Mouse (Mus musculus) retina, postnatal 1 day (tissue): ENCODE measurements around the gene Blcap.
"Not testable (repeated sequence)": the region's sequence is repeated elsewhere in the genome, so short reads cannot be mapped to it uniquely, and the experiment has no call there.

Experiments used
- DNase-seq: peaks from one replicate; pipeline ENCODE4 v3.0.0-alpha.2; 2012

Blcap gene

DNA sequence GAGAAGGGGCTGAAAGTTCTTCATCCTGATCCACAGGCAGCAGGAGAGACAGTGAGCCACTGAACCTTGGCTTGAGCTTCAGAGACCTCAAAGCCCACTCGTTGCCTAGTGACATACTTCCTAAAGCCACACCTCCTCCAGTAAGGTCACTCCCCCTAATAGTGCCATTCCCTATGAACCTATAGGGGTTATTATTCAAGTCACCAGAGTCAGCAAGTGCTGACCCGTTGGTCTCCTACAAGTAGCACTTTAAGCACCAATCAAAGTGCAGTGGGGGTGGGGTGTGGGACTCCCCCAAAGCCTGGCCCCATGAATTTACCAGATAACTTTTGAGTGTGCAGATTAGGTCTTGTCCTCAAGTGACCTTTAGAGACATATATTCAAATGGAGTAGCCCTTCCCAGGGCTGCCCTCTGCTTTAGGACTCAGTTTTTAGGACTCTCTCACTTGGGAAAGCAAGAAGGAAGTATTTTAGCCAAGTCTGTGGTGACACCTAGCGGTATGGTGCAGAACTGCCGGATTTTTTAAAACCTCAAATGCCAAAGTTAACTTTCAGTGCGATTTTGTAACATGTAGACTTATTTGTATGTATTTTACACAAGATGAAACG lies at the start of gene Blcap:
TSS of gene Blcap (minus strand) at position 51 of the 609 bp plus-strand sequence.
- DNase-seq = peak; percentile 83

DNA sequence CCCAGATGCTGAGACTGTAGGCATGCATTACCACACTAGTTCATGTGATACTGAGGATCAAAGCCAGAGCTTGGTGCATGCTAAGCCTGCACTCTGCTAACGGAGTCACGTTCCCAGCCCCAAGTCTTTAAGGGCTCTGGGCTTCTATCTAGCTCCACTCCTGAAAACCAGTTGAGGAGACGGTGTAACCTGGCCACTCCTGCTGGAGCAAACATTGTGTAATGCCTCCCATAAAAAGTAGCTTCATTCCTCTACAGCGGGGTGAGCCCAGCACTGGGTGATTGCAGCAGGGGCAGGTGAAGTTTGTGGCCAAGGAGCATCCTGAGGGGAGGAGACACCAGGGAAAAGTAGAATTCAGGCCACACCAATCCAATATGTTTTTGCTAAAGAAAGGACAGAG lies 47.3 kb upstream of the Blcap start:
- DNase-seq = no peak

DNA sequence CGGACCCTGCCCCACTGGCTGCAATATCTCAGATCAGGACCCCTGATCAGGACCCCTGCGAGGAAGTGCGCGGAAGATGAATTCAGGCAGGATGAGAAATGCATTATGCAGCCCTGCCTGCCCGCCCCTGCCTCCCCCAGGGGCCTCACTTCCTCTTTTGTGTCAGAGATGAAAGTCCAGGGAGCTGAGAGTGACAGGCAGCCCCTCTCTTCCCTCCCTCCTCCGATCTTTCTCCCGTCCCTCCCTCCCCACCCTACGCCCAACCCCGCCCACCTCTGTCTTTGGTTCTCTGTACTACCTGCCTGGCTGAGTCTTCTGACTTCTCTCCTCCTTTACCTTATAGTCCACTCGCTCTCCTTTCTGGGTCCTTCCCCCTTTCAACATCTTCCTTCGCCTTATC lies 42.9 kb upstream of the Blcap start:
- DNase-seq = peak; percentile 19

DNA sequence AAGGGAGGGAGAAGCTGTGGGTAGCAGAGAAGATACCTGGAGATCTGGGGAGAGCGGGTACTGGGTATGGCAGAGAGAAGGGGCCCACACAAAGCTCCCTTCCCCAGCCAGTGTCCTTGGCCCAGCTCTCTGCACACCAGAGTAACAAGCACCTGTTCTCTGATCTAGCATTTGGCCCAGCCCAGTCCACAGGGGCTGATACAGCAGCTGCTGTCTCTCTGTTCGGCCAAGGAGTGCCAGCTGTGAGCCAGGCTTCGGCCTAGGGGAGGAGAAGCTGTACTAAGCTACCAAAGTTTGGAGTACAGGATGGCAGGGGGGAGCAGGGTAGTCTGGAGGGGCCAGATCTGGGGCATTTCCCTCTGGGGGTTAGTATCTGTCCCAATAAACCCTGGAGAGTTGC lies 40.7 kb upstream of the Blcap start:
- DNase-seq = no peak

DNA sequence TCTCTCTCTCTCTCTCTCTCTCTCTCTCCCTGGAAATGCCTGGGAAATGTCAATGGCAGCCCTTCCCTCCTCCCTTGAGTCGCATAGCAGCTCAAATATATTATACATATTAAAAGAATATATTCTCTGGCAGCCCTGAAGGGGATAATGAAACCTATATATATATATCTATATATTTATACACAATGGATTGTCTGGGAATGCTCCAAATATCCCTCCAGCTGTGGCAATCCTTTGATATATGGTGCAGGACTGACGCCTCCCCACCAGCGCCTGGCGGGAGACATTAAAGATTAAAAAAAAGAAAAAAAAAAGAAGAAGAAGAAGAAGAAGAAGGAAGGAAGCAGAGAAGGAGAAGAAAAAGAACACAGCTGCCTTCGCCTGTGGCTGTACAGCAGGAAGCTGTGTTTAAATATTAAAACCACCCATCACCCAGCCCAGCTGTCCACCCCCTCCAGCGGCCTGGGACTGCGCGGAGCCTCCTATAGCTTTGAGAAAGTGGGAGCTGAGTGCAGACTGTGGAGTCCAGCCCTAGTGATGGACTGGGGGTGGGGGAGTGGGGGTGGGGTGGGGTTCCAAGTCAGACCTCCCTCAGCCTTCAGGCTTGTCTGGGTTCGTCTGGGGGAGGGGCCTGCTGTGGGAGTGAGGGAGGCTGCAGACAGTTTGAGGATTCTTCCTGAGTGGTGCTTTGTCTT lies 36.6 kb upstream of the Blcap start:
- no peak for DNase-seq

DNA sequence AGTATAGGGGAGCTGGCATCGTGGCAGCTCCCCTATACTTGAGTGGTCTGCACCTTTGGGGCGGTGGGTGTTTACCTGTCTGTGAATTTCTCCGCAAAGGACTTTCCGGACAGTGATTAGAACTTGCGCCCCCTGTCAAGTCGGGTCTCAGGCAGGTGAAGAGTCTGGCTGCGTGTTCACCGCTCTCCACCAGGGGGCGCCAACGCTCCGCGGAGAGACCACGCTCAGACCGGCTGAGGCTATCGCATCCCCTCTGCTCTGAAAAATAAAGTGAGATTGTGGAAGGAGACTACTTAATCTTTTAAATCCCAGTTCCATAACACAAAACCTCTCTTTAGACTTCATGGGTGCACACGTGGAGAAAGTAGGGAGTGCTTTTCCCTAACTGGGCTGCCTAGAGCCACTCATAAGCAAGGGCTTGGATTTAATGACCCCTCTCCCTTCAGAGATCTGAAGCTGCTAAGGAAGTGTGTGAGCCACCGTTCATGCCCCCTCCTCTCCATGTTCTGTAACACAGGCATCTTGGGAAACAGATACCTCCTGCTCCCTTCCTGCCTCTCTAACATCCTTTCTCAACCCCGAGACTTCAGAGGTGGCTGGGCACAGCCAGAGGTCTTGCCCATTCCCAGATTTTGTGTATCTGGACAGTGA lies 34.1 kb upstream of the Blcap start:
- DNase-seq = peak; percentile 76

DNA sequence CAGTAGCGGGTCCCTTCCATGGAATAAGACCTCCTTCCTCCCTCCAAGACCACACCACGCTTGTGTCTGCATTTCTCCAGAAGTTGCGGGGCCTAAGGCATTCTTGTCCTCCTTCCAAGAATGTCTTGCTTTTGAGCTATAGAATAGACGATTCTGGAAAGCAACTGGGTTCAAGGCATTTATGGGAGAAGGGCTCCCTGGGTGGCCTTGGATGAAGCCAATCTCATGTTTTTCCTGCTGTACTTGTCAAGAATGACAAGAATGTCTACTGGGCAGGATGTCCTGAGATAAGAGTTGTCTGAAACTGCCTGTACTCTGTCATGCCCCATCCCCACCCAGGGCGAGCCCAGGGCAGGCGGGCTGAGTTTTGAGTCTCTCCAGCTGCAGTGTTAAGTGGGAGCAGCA lies 30.4 kb upstream of the Blcap start:
- DNase-seq = no peak

DNA sequence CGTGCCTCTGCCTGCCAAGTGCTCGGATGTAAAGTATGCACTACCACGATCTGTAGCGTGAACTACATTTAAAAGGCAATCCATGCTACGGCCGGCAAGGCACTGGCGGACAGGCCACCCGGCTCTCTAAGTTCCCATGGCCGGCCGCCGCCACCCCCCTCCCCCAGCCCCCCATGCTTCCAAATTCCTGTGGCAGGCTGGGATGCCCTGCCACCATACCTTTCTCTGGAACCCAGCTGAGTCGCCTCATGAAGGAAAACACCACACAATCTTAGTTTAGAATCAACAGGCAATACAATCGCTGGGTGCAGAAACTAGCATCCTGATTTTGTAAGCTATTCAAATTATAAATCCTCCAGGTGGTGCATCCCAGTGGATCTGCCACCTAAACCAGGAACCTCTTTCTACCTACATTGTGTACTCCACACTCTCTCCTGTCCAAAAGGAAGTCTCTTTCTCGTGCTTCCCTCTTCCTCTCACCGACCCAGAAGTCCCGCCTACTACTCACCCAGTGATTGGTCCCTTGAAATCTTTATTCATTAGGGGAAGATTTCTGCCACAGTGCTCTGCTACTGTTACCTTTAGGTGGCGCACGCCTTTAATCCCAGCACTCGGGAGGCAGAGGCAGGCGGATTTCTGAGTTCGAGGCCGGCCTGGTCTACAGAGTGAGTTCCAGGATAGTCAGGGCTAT lies 25.9 kb upstream of the Blcap start:
- no peak for DNase-seq

DNA sequence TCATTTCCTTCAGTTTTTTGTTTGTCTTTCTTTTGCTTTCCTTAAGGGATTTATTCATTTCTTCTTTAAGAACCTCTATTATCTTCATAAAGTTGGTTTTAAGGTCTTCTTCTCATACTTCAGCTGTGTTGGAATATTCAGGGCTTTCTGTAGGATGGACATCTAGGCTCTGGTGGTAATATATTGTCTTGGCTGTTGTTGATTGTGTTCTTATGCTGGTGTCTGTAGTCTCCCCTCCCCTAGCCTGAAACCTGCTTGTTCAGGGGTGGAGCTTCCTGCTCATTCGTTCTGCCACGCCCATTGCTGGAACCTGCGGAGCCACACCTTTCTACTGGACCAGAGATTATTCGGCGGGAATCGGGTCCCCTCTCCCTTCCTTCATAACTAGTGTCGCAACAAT lies 14.3 kb upstream of the Blcap start:
- not testable (repeated sequence) for DNase-seq

DNA sequence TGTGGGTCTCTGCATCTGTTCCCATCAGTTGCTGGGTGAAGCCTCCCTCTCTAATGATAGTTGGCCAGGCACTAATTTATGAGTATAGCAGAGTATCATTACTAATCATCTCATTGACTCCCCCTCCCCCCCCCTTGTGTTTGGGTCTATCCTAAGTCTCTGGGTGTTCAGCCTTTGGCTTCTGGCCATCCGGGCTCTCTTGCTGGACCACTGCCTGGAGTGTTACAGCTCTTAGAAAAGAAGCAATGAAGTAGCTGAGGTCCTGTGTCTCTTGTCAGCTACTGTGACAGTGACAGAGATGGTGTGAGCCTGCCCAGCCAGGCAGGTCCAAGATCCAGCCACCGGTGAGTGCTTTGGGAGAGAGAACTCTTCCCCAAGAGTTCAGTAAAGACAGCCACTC lies 1.7 kb upstream of the Blcap start:
- DNase-seq = no peak

DNA sequence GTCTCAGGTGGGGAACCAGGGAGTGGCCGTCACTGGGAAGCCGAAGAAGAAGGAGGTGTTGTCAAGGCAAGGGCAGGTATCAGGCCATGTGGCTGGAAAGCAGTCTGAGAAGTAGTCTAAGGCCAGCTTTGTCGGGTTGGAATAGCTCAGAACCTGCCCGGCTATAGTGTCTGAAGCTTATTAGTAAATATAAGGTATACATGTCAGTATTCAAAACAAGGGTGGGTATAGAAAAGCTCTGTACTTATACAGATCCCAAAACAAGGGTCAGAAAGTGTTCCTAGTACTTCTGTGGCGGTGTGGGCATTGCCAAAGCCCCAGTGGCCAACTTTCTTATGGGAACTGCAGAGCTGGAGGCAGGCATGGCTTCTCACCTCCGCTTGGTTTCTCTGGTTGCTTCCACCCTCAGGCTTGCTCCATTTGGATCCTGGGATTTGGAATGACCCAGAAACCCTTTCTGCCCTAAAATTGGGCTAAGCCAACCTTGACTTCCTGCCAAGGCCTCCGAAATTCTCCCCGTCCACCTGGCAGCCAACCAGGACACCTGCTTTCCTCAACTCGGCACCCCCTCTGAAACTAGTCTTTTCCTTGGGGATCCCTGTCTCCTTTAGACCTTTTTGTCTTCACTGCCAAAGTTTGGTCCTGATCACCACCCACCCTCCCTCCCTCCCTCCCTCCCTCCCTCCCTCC lies 1.1 kb downstream of the Blcap start:
- DNase-seq = no peak

DNA sequence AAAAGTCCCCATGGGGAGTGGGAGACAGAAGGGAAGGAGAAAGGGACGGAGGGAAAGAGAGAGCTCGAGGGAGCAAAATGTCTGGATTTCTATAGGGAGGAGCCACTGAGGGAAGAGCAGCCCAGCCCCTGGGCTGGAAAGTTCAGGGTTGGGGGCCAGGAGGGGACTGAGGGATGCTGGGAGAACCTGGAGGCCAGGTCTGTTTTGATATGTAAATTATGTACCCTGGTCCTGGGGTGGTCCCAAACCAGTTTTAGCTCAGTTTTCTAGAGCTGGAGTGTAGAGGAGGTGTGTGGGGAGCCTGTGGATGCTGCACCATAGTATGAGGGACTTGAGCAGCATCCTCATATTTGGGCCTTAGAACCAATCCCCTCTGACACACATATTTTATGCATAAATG lies 2.2 kb downstream of the Blcap start:
- no peak for DNase-seq

DNA sequence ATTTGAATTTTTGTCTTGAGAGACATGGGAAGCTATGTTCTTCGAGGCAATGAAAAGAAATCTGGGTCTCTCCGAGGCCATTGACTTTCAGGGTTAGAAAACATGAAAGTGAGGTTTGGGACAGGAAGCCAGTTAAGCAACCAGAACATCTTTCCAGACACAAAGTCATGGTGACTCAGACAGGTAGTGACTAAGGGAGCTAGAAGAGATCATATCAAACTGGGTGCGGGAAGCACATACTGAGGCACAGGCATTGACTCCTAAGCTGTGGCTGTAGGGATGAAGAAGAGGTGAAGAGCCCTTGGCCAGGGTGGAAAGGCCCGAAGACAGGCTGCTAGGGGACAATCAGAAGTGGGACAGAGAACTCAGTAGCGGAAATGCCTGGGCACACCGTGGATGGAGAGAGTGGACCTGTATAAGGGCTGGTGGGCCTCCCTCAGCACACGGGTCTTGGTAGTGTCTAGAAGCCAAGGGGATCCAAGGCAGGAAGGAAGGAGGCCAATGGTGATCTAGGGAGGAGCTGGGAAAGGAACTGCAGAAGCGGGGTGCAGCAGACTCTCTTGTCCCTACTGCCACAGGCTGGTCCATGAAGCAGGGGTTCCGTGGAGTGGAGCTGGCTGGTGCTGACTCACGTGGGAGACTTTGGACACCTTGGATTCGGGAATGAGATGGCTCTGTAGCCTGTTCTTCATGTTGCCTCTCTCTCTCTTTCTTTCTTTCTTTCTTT lies 3.7 kb downstream of the Blcap start:
- no peak for DNase-seq

DNA sequence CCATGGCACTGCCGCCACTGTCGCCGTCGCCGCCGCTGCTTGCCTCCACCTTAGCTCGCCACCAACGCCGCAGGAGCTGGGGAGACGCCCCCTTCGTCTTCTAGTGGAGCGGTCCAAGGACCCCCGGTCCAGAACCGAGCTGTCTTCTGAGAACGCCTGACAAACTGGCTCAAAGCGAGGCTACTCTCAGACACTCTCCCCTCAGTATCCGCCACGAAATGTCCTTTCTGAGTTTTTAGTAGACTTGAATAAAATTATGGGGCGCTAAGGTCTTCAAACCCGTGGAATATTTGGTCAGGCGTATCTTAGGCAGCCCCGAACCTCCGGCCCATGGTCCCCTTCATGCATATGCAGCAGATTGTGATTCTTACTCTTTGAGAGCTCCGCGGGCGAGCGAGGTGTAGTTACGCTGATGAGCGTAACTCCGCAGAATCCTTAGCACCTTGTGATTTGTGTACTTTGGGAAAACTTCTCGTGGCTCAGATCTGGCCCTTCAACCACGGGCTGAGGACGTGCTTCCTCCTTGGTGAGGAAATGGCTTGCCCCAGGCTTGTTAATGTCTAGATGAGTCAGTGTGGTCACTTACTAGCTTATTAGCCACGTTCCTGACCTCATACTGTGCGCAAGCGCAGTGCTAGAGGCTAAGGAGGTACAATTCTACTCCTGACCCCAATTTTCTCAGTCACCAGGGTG lies 4.7 kb downstream of the Blcap start:
- DNase-seq = peak; percentile 93

DNA sequence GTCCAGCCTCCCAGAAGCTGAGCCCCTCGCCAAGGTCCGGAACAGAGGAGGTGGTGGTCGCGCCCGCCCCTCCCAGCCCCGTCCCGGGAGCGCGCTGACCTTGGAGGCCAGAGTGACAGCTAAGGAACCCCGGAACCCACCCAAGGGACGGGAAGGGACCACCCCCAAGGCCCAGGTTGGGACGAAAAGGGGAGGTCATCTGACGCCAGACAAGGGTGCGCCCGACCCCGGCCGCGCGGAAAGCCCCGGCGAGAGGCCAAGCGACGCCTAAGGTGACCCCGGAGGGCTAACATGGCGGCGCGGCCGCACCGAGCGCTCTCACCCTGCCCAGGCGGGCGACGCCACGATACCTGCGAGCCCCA lies 5.2 kb downstream of the Blcap start:
- no peak for DNase-seq

DNA sequence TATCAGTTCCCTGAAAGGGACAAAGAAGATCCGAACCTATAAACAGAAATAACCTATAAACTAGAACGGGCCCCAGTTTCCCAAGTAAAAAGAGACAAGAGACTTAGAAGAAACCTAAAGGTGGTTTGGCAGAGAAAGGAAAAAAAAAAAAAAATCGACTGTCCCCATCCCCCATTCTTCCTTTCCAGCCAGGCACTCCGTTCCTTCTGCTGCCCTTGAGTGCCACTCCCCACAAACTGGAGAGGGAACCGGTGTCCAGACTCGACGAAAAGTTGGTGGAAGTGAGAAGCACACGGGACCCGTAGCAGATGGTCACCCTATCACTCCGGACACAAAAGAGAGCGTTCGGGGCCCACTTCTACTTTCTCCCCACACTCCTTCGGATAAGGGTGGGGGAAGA lies 5.6 kb downstream of the Blcap start:
- peak; percentile 11 for DNase-seq

DNA sequence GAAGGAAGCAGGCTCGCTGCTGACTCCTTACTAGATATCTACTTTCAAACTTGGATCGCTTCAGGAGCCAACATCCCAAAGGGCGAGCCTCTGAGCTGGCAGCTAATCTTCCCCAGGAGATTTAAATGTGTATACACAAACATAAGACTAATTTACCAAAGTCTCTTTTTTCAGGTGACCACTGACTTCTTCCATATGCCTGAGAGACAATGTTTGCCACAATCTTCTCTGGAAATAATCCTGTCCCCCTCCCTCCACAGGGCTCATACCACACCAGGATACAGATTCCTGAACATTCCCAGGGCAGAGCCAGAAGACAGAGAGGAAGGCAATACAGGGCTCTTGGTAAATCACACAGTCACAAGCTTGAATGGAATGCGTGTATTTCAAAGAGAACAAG lies 6.4 kb downstream of the Blcap start:
- no peak for DNase-seq

DNA sequence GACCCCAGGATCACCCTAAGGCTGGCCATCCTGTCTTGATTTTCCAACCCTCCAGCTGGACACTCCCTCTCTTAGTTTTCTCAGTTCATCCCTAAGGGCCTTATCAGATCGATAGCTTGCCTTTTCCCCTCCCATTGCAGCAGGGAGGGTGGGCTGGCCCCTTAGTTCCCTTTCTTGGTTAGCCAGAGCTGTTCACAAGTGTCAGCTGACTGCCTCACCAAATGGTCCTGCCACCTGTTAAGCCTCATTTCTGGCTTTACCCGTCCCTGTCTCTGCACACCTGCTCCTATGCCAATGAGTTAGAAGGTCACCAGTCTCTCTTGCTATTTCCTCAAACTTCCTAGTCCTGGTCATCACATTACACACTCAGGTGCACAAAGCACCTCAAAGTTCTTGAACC lies 8.0 kb downstream of the Blcap start:
- peak; percentile 48 for DNase-seq

DNA sequence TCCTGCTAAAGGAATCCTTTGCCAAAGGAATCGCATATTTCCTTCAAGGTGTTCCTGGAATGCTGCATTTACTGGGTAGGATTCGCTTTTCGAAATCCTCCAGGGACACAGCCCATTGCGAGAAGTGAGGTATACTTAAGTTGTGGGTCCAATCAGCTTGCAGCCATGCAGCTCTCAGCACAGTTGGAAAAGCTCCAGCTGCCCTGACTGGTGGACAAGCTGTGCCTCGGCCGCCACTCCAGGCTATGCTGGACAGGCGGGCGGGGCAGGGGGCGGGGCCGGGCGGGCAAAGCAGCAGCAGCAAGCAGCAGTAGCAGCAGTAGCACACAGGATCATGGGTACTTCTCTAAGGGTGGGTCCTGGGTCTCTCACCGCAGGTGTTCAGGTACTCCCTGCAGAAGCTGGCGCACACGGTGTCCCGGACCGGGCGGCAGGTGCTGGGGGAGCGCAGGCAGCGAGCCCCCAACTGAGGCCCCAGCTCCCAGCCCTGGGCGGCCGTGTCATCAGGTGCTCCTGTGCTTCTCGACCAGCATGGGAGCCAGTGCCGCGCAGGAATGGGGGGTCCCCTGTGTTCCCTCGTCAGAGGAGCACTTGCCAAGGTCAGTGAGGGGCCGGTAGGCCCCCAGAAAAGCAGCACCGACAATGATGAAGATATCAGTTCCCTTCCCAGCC lies 9.8 kb downstream of the Blcap start:
- DNase-seq = peak; percentile 95

DNA sequence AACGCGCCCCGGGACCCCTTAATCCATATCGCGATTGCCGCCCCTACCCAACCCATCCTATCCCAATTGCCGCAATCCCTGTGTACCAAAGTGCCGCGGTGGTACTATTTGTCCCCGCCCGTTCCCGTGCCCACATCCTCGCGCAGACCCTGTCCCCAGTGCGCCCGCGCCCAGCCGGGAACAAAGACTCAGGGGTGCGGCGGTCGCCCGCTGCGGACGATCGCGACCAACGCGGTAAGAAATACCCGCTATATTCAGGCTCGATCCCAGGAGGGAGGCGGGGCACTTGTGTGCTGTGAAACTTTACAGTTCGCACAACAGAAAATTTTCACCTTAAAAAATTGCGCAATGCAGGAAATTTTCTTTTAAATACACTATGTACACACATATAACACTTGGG lies 10.8 kb downstream of the Blcap start:
- DNase-seq = no peak

DNA sequence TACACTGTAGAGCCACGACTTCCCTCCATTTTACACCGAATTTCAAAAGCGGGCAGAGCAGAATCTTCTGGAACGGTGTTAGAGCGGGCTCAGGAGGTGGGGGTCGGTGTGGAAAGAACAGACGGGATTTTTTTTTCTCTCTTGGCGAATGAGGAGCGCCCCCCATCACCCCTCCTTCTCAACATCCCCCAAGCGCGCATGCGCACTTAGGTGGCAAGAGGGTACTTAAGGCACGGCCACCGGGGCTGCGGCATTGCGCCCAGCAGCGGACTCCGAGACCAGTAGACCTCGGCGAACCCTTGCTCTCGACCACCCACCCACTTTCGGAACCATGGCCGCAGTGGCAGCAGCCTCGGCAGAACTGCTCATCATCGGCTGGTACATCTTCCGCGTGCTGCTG lies 11.2 kb downstream of the Blcap start, which contains the start of gene Nnat:
TSS of gene Nnat (plus strand) at position 221 of the 400 bp plus-strand sequence.
- DNase-seq = peak; percentile 93
